Mouse (Mus musculus): ENCODE measurements around the gene Fbxo44. TPM values are rescaled to one million over a fixed set of nuclear protein-coding genes. Genes with fewer than 3 reads are reported as not detected.
"Not testable (repeated sequence)": the region's sequence is repeated elsewhere in the genome, so short reads cannot be mapped to it uniquely, and the experiment has no call there.

Fbxo44 gene
- polyA plus RNA-seq (2015; fragmentation: Nextera tagmentation; extraction: Ambion mirVana) = 90.1 and 102 TPM in 2 replicates

- no peaks in the 10 kb centered on the region for H3K9me3 ChIP-seq (replicated peaks; ENCODE audit: control insufficient read depth, low read length, poor library complexity, severe bottlenecking)
- H3K27ac ChIP-seq (ENCODE audit: low read length) = peak within 1 kb of the TSS; percentile 88
- 2% methylated on average over 43 of the region's 43 CpGs for WGBS
- peaks cover 9% of the 10 kb centered on the region for H3K36me3 ChIP-seq (ENCODE audit: control insufficient read depth, insufficient read depth, low read length)
- H3K4me1 ChIP-seq (ENCODE audit: control insufficient read depth, insufficient read depth, low read length) = peaks cover 24% of the 10 kb centered on the region
- H3K4me3 ChIP-seq (ENCODE audit: low read depth, low read length) = peak within 1 kb of the TSS; percentile 81
- H3K27me3 ChIP-seq (ENCODE audit: control insufficient read depth, insufficient read depth, low read depth, low read length) = peaks cover 35% of the 10 kb centered on the region
- peak within 1 kb of the TSS; percentile 95 for H3K9ac ChIP-seq (ENCODE audit: low read depth, low read length)
- peak; percentile 79 for ATAC-seq
- peak within 1 kb of the TSS; percentile 87 for H3K4me2 ChIP-seq (ENCODE audit: low read length)
Measured at GRCm38 (mm10) chr4:148160436-148161390, at the start of gene Fbxo44, which contains the start of gene Fbxo2. Fbxo44 (minus strand) TSS chr4:148160482. Fbxo2 (plus strand) TSS chr4:148160621.

GRCm38 (mm10) chr4:148204873-148205232 lies 44.6 kb upstream of the Fbxo44 start:
- Histone ChIP-seq H3K9ac (ENCODE audit: low read depth, low read length) (no peak overlapping the region), H3K27me3 (ENCODE audit: control insufficient read depth, insufficient read depth, low read depth, low read length) (no peaks in the 10 kb centered on the region), H3K36me3 (ENCODE audit: control insufficient read depth, insufficient read depth, low read length) (no peaks in the 10 kb centered on the region), H3K4me1 (ENCODE audit: control insufficient read depth, insufficient read depth, low read length) (peaks cover 8% of the 10 kb centered on the region), H3K4me3 (ENCODE audit: low read depth, low read length) (no peak overlapping the region), H3K27ac (ENCODE audit: low read length) (no peak overlapping the region; the same call in 1 of the 2 replicates), H3K4me2 (ENCODE audit: low read length) (no peak overlapping the region), H3K9me3 (replicated peaks; ENCODE audit: control insufficient read depth, low read length, poor library complexity, severe bottlenecking) (no peaks in the 10 kb centered on the region)
- ATAC-seq = peak; percentile 63; the same call in 1 of the 2 replicates
- WGBS = 24% methylated on average over 6 of the region's 6 CpGs

- WGBS = 38% methylated on average over 15 of the region's 15 CpGs
- no peaks in the 10 kb centered on the region for H3K36me3 ChIP-seq (ENCODE audit: control insufficient read depth, insufficient read depth, low read length)
- no peak overlapping the region for H3K4me3 ChIP-seq (ENCODE audit: low read depth, low read length)
- H3K27me3 ChIP-seq (ENCODE audit: control insufficient read depth, insufficient read depth, low read depth, low read length) = no peaks in the 10 kb centered on the region
- 0 out of 2 replicates have a peak, but pooled peaks have one; percentile 34 for ATAC-seq
- H3K27ac ChIP-seq (ENCODE audit: low read length) = no peak overlapping the region; the same call in 1 of the 2 replicates
- no peak overlapping the region for H3K4me2 ChIP-seq (ENCODE audit: low read length)
- no peaks in the 10 kb centered on the region for H3K9me3 ChIP-seq (replicated peaks; ENCODE audit: control insufficient read depth, low read length, poor library complexity, severe bottlenecking)
- peaks cover 8% of the 10 kb centered on the region for H3K4me1 ChIP-seq (ENCODE audit: control insufficient read depth, insufficient read depth, low read length)
- no peak overlapping the region for H3K9ac ChIP-seq (ENCODE audit: low read depth, low read length)
Measured at GRCm38 (mm10) chr4:148204061-148204872, 44.0 kb upstream of the Fbxo44 start.

GRCm38 (mm10) chr4:148203557-148203956 lies 43.3 kb upstream of the Fbxo44 start:
- Histone ChIP-seq H3K9me3 (replicated peaks; ENCODE audit: control insufficient read depth, low read length, poor library complexity, severe bottlenecking) (no peaks in the 10 kb centered on the region), H3K36me3 (ENCODE audit: control insufficient read depth, insufficient read depth, low read length) (no peaks in the 10 kb centered on the region), H3K27ac (ENCODE audit: low read length) (no peak overlapping the region), H3K9ac (ENCODE audit: low read depth, low read length) (no peak overlapping the region), H3K4me1 (ENCODE audit: control insufficient read depth, insufficient read depth, low read length) (peaks cover 8% of the 10 kb centered on the region), H3K4me3 (ENCODE audit: low read depth, low read length) (no peak overlapping the region), H3K27me3 (ENCODE audit: control insufficient read depth, insufficient read depth, low read depth, low read length) (no peaks in the 10 kb centered on the region), H3K4me2 (ENCODE audit: low read length) (no peak overlapping the region)
- WGBS = 91% methylated on average over 2 of the region's 2 CpGs
- ATAC-seq = no peak

- no peaks in the 10 kb centered on the region for H3K9me3 ChIP-seq (replicated peaks; ENCODE audit: control insufficient read depth, low read length, poor library complexity, severe bottlenecking)
- no peak overlapping the region for H3K4me3 ChIP-seq (ENCODE audit: low read depth, low read length)
- H3K9ac ChIP-seq (ENCODE audit: low read depth, low read length) = no peak overlapping the region
- H3K27ac ChIP-seq (ENCODE audit: low read length) = no peak overlapping the region
- H3K4me2 ChIP-seq (ENCODE audit: low read length) = no peak overlapping the region
- WGBS = 26% methylated on average over 10 of the region's 10 CpGs
- no peaks in the 10 kb centered on the region for H3K36me3 ChIP-seq (ENCODE audit: control insufficient read depth, insufficient read depth, low read length)
- no peak for ATAC-seq
- H3K4me1 ChIP-seq (ENCODE audit: control insufficient read depth, insufficient read depth, low read length) = no peaks in the 10 kb centered on the region; the same call in 1 of the 2 replicates
- no peaks in the 10 kb centered on the region for H3K27me3 ChIP-seq (ENCODE audit: control insufficient read depth, insufficient read depth, low read depth, low read length)
Measured at GRCm38 (mm10) chr4:148198721-148199120, 38.4 kb upstream of the Fbxo44 start.

GRCm38 (mm10) chr4:148194400-148194799 lies 34.1 kb upstream of the Fbxo44 start:
- Histone ChIP-seq H3K27ac (ENCODE audit: low read length) (no peak overlapping the region), H3K4me3 (ENCODE audit: low read depth, low read length) (no peak overlapping the region), H3K4me2 (ENCODE audit: low read length) (no peak overlapping the region), H3K9me3 (replicated peaks; ENCODE audit: control insufficient read depth, low read length, poor library complexity, severe bottlenecking) (no peaks in the 10 kb centered on the region), H3K36me3 (ENCODE audit: control insufficient read depth, insufficient read depth, low read length) (no peaks in the 10 kb centered on the region), H3K4me1 (ENCODE audit: control insufficient read depth, insufficient read depth, low read length) (peaks cover 4% of the 10 kb centered on the region; the same call in 1 of the 2 replicates), H3K27me3 (ENCODE audit: control insufficient read depth, insufficient read depth, low read depth, low read length) (no peaks in the 10 kb centered on the region), H3K9ac (ENCODE audit: low read depth, low read length) (no peak overlapping the region)
- no peak for ATAC-seq

- 36% methylated on average over 11 of the region's 11 CpGs for WGBS
- H3K4me3 ChIP-seq (ENCODE audit: low read depth, low read length) = no peak overlapping the region
- no peak overlapping the region for H3K27ac ChIP-seq (ENCODE audit: low read length)
- no peak overlapping the region for H3K9ac ChIP-seq (ENCODE audit: low read depth, low read length)
- no peaks in the 10 kb centered on the region for H3K9me3 ChIP-seq (replicated peaks; ENCODE audit: control insufficient read depth, low read length, poor library complexity, severe bottlenecking)
- no peaks in the 10 kb centered on the region for H3K27me3 ChIP-seq (ENCODE audit: control insufficient read depth, insufficient read depth, low read depth, low read length)
- no peak for ATAC-seq
- H3K4me1 ChIP-seq (ENCODE audit: control insufficient read depth, insufficient read depth, low read length) = peaks cover 4% of the 10 kb centered on the region; the same call in 1 of the 2 replicates
- H3K36me3 ChIP-seq (ENCODE audit: control insufficient read depth, insufficient read depth, low read length) = no peaks in the 10 kb centered on the region
- H3K4me2 ChIP-seq (ENCODE audit: low read length) = 0 out of 2 replicates have a peak overlapping the region, but pooled peaks have one; percentile 5
Measured at GRCm38 (mm10) chr4:148192707-148193245, 32.5 kb upstream of the Fbxo44 start.

GRCm38 (mm10) chr4:148188767-148189166 lies 28.5 kb upstream of the Fbxo44 start:
- H3K27me3 ChIP-seq (ENCODE audit: control insufficient read depth, insufficient read depth, low read depth, low read length); H3K9me3 ChIP-seq (replicated peaks; ENCODE audit: control insufficient read depth, low read length, poor library complexity, severe bottlenecking); H3K9ac ChIP-seq (ENCODE audit: low read depth, low read length); H3K4me2 ChIP-seq (ENCODE audit: low read length); H3K4me3 ChIP-seq (ENCODE audit: low read depth, low read length); ATAC-seq; H3K36me3 ChIP-seq (ENCODE audit: control insufficient read depth, insufficient read depth, low read length); H3K4me1 ChIP-seq (ENCODE audit: control insufficient read depth, insufficient read depth, low read length); H3K27ac ChIP-seq (ENCODE audit: low read length): not testable (repeated sequence)
- 88% methylated on average over 1 of the region's 1 CpGs for WGBS
